In the genomic region with DNA sequence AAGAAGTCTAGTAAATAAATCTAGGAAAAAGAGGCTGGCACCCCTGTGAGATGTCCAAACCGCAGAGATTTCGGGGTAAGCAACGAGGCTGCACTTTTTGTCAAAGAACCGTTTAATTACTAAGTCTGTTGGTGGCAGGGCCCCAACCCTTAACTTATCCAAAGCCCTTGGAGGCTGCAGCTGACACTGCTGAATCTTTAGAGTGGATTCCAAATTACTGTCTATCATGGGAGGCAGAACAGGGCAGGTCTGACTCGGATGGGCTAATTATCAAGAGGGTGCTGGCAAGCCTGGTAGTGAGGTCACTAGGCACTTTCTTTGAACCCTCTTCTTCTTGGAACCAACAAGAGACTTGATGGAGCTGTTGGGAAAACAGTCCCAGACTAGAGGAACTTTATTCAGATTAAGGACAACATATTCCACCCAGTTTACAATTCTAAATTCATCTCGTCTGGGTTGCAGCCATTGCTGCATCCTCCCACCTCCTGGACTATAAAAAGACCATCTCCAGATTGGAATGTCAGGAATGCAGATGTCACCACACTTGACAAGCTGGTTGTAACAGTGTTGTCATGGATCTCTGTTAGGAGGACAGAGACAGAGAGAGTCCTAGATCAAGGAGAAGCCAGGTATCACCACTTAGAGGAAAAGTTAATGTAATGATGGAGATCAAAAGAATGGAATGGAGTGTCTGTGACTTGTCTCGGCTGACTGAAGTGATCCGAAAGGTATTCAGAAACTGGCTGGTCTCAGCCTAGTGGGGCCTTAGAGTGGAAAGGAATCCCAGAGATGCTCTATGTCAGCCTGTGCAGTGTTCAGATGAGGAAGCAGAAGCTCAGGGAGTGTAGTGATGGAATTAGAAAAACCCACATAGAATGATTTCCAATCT, we compare ENCODE assay signal across 14 mouse cellular contexts. TPM values are rescaled to one million over a fixed set of nuclear protein-coding genes. Genes with fewer than 3 reads are reported as not detected.
DNase-seq lines count a peak whose midpoint lies in the region; ATAC-seq and TF ChIP-seq lines count a peak whose summit lies in the region.
"Had no signal": no experiment of that assay in that cellular context is flagged by ENCODE, and none has a peak within 500 bp of the region (broad histone marks: within the 10 kb centered on the region; RNA-seq: fewer than 3 reads in every experiment).

No protein-coding gene starts in this region.

- no peaks in the 10 kb centered on the region for H3K36me3 ChIP-seq in hindbrain, embryonic 15.5 days
- H3K36me3 ChIP-seq in hindbrain, embryonic 13.5 days: no peaks in the 10 kb centered on the region
- H3K36me3 ChIP-seq: embryonic facial prominence, embryonic 13.5 days had no signal

- WGBS in hindbrain, embryonic 15.5 days: 67% methylated on average over 8 of the region's 8 CpGs
- WGBS in hindbrain, embryonic 13.5 days: 77% methylated on average over 8 of the region's 8 CpGs

- peak; percentile 47 for ATAC-seq in hindbrain, embryonic 15.5 days (ENCODE audit: low FRiP score, low read depth)
- no peak for ATAC-seq in hindbrain, embryonic 13.5 days (ENCODE audit: low FRiP score)
- ATAC-seq: inflammation-experienced regulatory T-cells, adult 6 months had no signal

- peaks cover 4% of the 10 kb centered on the region; the same call in 1 of the 2 replicates for H3K27me3 ChIP-seq in hindbrain, embryonic 15.5 days
- 0 out of 2 replicates have a peak, but pooled peaks cover 13% of the 10 kb centered on the region for H3K27me3 ChIP-seq in hindbrain, embryonic 13.5 days

- H3K4me2 ChIP-seq in hindbrain, embryonic 15.5 days: no peak overlapping the region
- H3K4me2 ChIP-seq in hindbrain, embryonic 13.5 days: no peak overlapping the region
- H3K4me2 ChIP-seq: embryonic facial prominence, embryonic 13.5 days; lung, embryonic 14.5 days had no signal

- peaks cover 19% of the 10 kb centered on the region for H3K4me1 ChIP-seq in hindbrain, embryonic 15.5 days (replicated peaks)
- peaks cover 14% of the 10 kb centered on the region for H3K4me1 ChIP-seq in hindbrain, embryonic 13.5 days (replicated peaks)
- H3K4me1 ChIP-seq in embryonic fibroblast, embryonic 13.5 days (ENCODE audit: control insufficient read depth, insufficient read depth, low read length): peaks cover 6% of the 10 kb centered on the region

- no peak for TF ChIP-seq CTCF in embryonic fibroblast, embryonic 13.5 days (IDR thresholded peaks at IDR 0.05; ENCODE audit: borderline replicate concordance, insufficient read depth, low read length)

- peak; percentile 74 for DNase-seq in right cerebral cortex, adult 18-20 months
- no peak for DNase-seq in right cerebral cortex, postnatal 4 days
- peak; percentile 85 for DNase-seq in telencephalon, adult 2 months (ENCODE audit: low read depth, low spot score)
- no peak for DNase-seq in neural tube, embryonic 10.5 days (ENCODE audit: extremely low spot score, low spot score)
- no peak for DNase-seq in yolk sac, embryonic 10.5 days (ENCODE audit: low spot score)
- DNase-seq: adrenal gland, adult 2 months; cerebellum, postnatal 36 days; lung, embryonic 14.5 days; right cerebral cortex, postnatal 25 days had no signal

- no peak for TF ChIP-seq POLR2A in embryonic fibroblast, embryonic 13.5 days (IDR thresholded peaks at IDR 0.05; ENCODE audit: low read depth, low read length)

- no peak overlapping the region for H3K27ac ChIP-seq in hindbrain, embryonic 15.5 days (replicated peaks)
- no peak overlapping the region for H3K27ac ChIP-seq in hindbrain, embryonic 13.5 days
- H3K27ac ChIP-seq in embryonic fibroblast, embryonic 13.5 days (ENCODE audit: insufficient read depth, low read length): peak overlapping the region; percentile 16; the same call in 1 of the 2 replicates
- H3K27ac ChIP-seq: embryonic facial prominence, embryonic 13.5 days had no signal

- no peak overlapping the region for H3K9ac ChIP-seq in hindbrain, embryonic 15.5 days
- no peak overlapping the region for H3K9ac ChIP-seq in hindbrain, embryonic 13.5 days
- H3K9ac ChIP-seq: embryonic facial prominence, embryonic 13.5 days; lung, embryonic 14.5 days had no signal

- H3K9me3 ChIP-seq in hindbrain, embryonic 15.5 days: no peaks in the 10 kb centered on the region
- no peaks in the 10 kb centered on the region for H3K9me3 ChIP-seq in hindbrain, embryonic 13.5 days
- H3K9me3 ChIP-seq: embryonic facial prominence, embryonic 13.5 days had no signal

- H3K4me3 ChIP-seq in hindbrain, embryonic 15.5 days: no peak overlapping the region
- H3K4me3 ChIP-seq in hindbrain, embryonic 13.5 days: no peak overlapping the region
- H3K4me3 ChIP-seq in embryonic fibroblast, embryonic 13.5 days (ENCODE audit: insufficient read depth, low read length): no peak overlapping the region
- H3K4me3 ChIP-seq: embryonic facial prominence, embryonic 13.5 days had no signal

RNA-seq across cellular contexts. Expression of a gene that starts 50.7 kb away (rescaled TPM):
- polyA plus RNA-seq in hindbrain, embryonic 15.5 days (2015; fragmentation: Nextera tagmentation; extraction: Ambion mirVana): 4.1 and 4.9 TPM in 2 replicates
- 3.5 and 3.6 TPM in 2 replicates for polyA plus RNA-seq in hindbrain, embryonic 13.5 days (2015; fragmentation: Nextera tagmentation; extraction: Ambion mirVana)
- polyA plus RNA-seq in embryonic fibroblast, embryonic 13.5 days (2011; ENCODE audit: insufficient read length, low read depth, missing spikeins): 1.8 and 4.3 TPM in 2 replicates
- polyA plus RNA-seq: inflammation-experienced regulatory T-cells, adult 6 months had no signal

Comparison
In these comparisons a context has a peak if more than half of its experiments do, and no peak if none do; other contexts are left out.
1. DNase-seq: peak in right cerebral cortex, adult 18-20 months (single experiment) and telencephalon, adult 2 months (single experiment); none in right cerebral cortex, postnatal 4 days (single experiment), neural tube, embryonic 10.5 days (single experiment) and yolk sac, embryonic 10.5 days (single experiment).